In the genomic region with DNA sequence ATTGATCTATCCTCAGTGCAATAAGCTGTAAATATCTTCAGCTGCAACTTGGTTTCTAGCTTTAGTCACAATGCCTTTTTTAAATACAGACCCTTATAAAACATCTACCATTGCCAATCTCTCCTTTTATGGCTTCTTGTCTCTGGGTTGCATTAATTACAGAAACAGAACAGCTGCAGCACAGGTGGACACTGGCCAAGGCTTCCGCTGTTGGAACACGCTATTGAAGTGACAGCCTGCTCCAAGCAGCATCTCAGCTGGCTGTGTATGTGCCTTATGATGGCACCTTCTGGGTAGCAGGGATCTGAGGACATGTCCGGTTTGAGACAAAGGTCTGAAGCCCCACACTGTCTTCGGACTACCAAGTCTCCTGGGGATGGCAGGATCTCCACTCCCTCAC, we compare ENCODE assay signal across 12 mouse cellular contexts.
A peak's percentile ranks its signal among the peaks of the same experiment; 100 is the strongest.
DNase-seq lines count a peak whose midpoint lies in the region; ATAC-seq lines count a peak whose summit lies in the region.
"Had no signal": no experiment of that assay in that cellular context is flagged by ENCODE, and none has a peak within 500 bp of the region (broad histone marks: within the 10 kb centered on the region; RNA-seq: fewer than 3 reads in every experiment).

No protein-coding gene starts in this region.

- DNase-seq in frontal cortex, postnatal 25 days (ENCODE audit: low spot score in 2 of 2) = no peak
- peak; percentile 19 for DNase-seq in midbrain, embryonic 11.5 days (ENCODE audit: low spot score, missing footprints)
- DNase-seq in midbrain, embryonic 10.5 days (ENCODE audit: low spot score) = no peak
- DNase-seq in left cerebral cortex, postnatal 14 days (ENCODE audit: low spot score in 2 of 2) = peak; percentile 10 to 60
- peak; percentile 13 for DNase-seq in right cerebral cortex, postnatal 4 days
- DNase-seq in embryo, embryonic 11 days = no peak
- DNase-seq in spleen, adult 12 weeks (ENCODE audit: low spot score) = no peak
- DNase-seq: B cell, adult 2 months; cerebellum, adult 9-11 months; thymus, postnatal 14 days had no signal

- WGBS in midbrain, embryonic 11.5 days = 95% methylated on average over 4 of the region's 4 CpGs
- WGBS in midbrain, embryonic 10.5 days = 95% methylated on average over 4 of the region's 4 CpGs

- no peak overlapping the region for H3K4me3 ChIP-seq in midbrain, embryonic 11.5 days (ENCODE audit: low read depth, low read length)
- no peak overlapping the region for H3K4me3 ChIP-seq in midbrain, embryonic 10.5 days

- H3K27me3 ChIP-seq in midbrain, embryonic 11.5 days (ENCODE audit: control insufficient read depth, insufficient read depth, low read length) = no peaks in the 10 kb centered on the region
- H3K27me3 ChIP-seq in midbrain, embryonic 10.5 days (ENCODE audit: low read depth, poor library complexity, severe bottlenecking) = no peaks in the 10 kb centered on the region

- no peak overlapping the region for H3K4me2 ChIP-seq in midbrain, embryonic 11.5 days

- H3K9me3 ChIP-seq in midbrain, embryonic 11.5 days (ENCODE audit: control insufficient read depth, low read length) = no peaks in the 10 kb centered on the region
- H3K9me3 ChIP-seq in midbrain, embryonic 10.5 days (replicated peaks) = no peaks in the 10 kb centered on the region

- no peaks in the 10 kb centered on the region for H3K4me1 ChIP-seq in midbrain, embryonic 11.5 days (ENCODE audit: control insufficient read depth, insufficient read depth, low read length)
- H3K4me1 ChIP-seq in midbrain, embryonic 10.5 days = no peaks in the 10 kb centered on the region

- intact Hi-C loops in left cerebral cortex, postnatal 14 days (cut with DNase I) = no loop called here

- 0 out of 2 replicates have a peak, but pooled peaks have one; percentile 34 for ATAC-seq in frontal cortex, adult (ENCODE audit: low TSS enrichment)
- ATAC-seq in midbrain, embryonic 11.5 days (ENCODE audit: low FRiP score) = no peak

- H3K36me3 ChIP-seq in midbrain, embryonic 11.5 days (ENCODE audit: control insufficient read depth, insufficient read depth, low read length) = no peaks in the 10 kb centered on the region
- H3K36me3 ChIP-seq in midbrain, embryonic 10.5 days = no peaks in the 10 kb centered on the region
- H3K36me3 ChIP-seq: G1E had no signal

- H3K27ac ChIP-seq in midbrain, embryonic 11.5 days (ENCODE audit: low read depth, low read length) = no peak overlapping the region
- no peak overlapping the region for H3K27ac ChIP-seq in midbrain, embryonic 10.5 days (replicated peaks)

- no peak overlapping the region for H3K9ac ChIP-seq in midbrain, embryonic 11.5 days (ENCODE audit: low read length)

Comparison
In these comparisons a context has a peak if more than half of its experiments do, and no peak if none do; other contexts are left out.
1. DNase-seq: peak in midbrain, embryonic 11.5 days (single experiment), left cerebral cortex, postnatal 14 days (2 of 2) and right cerebral cortex, postnatal 4 days (single experiment); none in frontal cortex, postnatal 25 days (0 of 2), midbrain, embryonic 10.5 days (single experiment), embryo, embryonic 11 days (single experiment) and spleen, adult 12 weeks (single experiment).